Mouse (Mus musculus): ENCODE measurements at regions not wholly inside any gene's neighbourhood (a gene's known extent, or its start where the extent isn't known, plus 50 kb on each side); places are given as distances from the start of the nearest gene placed in this dataset.

DNA sequence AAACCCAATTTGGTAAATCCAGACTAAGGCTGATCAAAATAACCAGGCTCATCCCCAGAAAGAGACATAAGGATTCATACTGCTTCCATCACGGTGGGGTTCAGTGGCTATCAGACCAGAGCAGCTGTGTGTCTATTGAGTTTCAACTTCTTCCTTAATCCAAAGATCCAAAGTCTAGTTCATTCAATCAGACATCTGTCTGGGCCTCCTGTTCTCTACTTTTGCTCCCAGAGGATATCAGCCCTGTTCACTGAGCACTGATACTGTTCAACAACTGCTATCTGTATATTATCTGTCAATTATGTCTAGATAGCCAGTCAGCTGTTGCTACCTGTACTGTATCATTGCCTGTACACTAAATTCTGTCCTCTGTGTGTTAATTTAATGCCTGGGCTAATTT lies 179.0 kb downstream of the Lrrn1 start:
- DNase-seq (no peak), ATAC-seq (ENCODE audit: insufficient read depth) (no peak)
- WGBS: 86% methylated on average over 1 of the region's 1 CpGs
- no peak overlapping the region for H3K9ac ChIP-seq
- TF ChIP-seq CTCF (IDR thresholded peaks at IDR 0.05; ENCODE audit: low read depth): no peak
- H3K27me3 ChIP-seq (ENCODE audit: insufficient read depth, low read length): no peaks in the 10 kb centered on the region
- H3K4me3 ChIP-seq (ENCODE audit: low read depth, low read length): no peak overlapping the region
- H3K27ac ChIP-seq (ENCODE audit: low read depth): no peak overlapping the region
- H3K9me3 ChIP-seq (ENCODE audit: low read depth, low read length): no peaks in the 10 kb centered on the region
- H3K36me3 ChIP-seq (ENCODE audit: insufficient read depth): no peaks in the 10 kb centered on the region
- H3K4me2 ChIP-seq: no peak overlapping the region
- no peaks in the 10 kb centered on the region for H3K4me1 ChIP-seq (ENCODE audit: insufficient read depth)

GRCm38 (mm10) chr6:107710360-107710759 lies 180.8 kb downstream of the Lrrn1 start:
- no peaks in the 10 kb centered on the region for H3K36me3 ChIP-seq (ENCODE audit: insufficient read depth)
- H3K9me3 ChIP-seq (ENCODE audit: low read depth, low read length): no peaks in the 10 kb centered on the region
- TF ChIP-seq CTCF (IDR thresholded peaks at IDR 0.05; ENCODE audit: low read depth): peak; percentile 18; the same call in 1 of the 2 replicates
- no peak overlapping the region for H3K9ac ChIP-seq
- WGBS: 81% methylated on average over 5 of the region's 5 CpGs
- H3K27ac ChIP-seq (ENCODE audit: low read depth): no peak overlapping the region
- no peaks in the 10 kb centered on the region for H3K27me3 ChIP-seq (ENCODE audit: insufficient read depth, low read length)
- no peaks in the 10 kb centered on the region for H3K4me1 ChIP-seq (ENCODE audit: insufficient read depth)
- no peak overlapping the region for H3K4me2 ChIP-seq
- DNase-seq (no peak), ATAC-seq (ENCODE audit: insufficient read depth) (no peak)
- H3K4me3 ChIP-seq (ENCODE audit: low read depth, low read length): no peak overlapping the region

GRCm38 (mm10) chr6:107711181-107712087 lies 181.9 kb downstream of the Lrrn1 start:
- no peak for ATAC-seq (ENCODE audit: insufficient read depth)
- H3K36me3 ChIP-seq (ENCODE audit: insufficient read depth): no peaks in the 10 kb centered on the region
- no peaks in the 10 kb centered on the region for H3K9me3 ChIP-seq (ENCODE audit: low read depth, low read length)
- no peaks in the 10 kb centered on the region for H3K27me3 ChIP-seq (ENCODE audit: insufficient read depth, low read length)
- H3K27ac ChIP-seq (ENCODE audit: low read depth): no peak overlapping the region
- TF ChIP-seq CTCF (IDR thresholded peaks at IDR 0.05; ENCODE audit: low read depth): no peak
- no peaks in the 10 kb centered on the region for H3K4me1 ChIP-seq (ENCODE audit: insufficient read depth)
- H3K9ac ChIP-seq: no peak overlapping the region
- peak; percentile 13 for DNase-seq
- 48% methylated on average over 22 of the region's 22 CpGs for WGBS
- no peak overlapping the region for H3K4me2 ChIP-seq
- H3K4me3 ChIP-seq (ENCODE audit: low read depth, low read length): no peak overlapping the region

DNA sequence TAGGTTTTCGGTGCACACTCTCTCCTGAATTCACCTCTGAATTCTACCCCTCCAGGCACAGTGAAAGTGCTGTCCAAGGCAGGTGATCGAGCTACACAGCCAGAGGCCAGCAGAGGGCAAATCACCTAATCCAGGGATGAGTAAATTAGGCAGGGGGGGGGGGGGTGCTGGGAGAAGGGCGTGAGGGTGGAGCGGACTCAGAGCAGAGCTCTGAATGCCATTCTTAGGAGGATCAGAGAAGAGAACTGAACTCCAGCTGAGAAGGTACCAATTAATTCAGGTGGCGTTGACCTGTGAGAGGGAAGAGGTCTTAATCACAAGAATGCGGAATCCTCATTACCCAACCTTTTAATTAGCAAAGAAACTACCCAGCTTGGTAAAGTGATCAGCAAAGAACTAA lies 183.5 kb downstream of the Lrrn1 start:
- no peak overlapping the region for H3K27ac ChIP-seq (ENCODE audit: low read depth)
- no peaks in the 10 kb centered on the region for H3K27me3 ChIP-seq (ENCODE audit: insufficient read depth, low read length)
- H3K9ac ChIP-seq: no peak overlapping the region
- no peak overlapping the region for H3K4me2 ChIP-seq
- no peaks in the 10 kb centered on the region for H3K9me3 ChIP-seq (ENCODE audit: low read depth, low read length)
- DNase-seq: no peak
- H3K4me3 ChIP-seq (ENCODE audit: low read depth, low read length): no peak overlapping the region
- no peaks in the 10 kb centered on the region for H3K36me3 ChIP-seq (ENCODE audit: insufficient read depth)
- 31% methylated on average over 5 of the region's 6 CpGs for WGBS
- ATAC-seq (ENCODE audit: insufficient read depth): no peak
- H3K4me1 ChIP-seq (ENCODE audit: insufficient read depth): no peaks in the 10 kb centered on the region
- no peak for TF ChIP-seq CTCF (IDR thresholded peaks at IDR 0.05; ENCODE audit: low read depth)

DNA sequence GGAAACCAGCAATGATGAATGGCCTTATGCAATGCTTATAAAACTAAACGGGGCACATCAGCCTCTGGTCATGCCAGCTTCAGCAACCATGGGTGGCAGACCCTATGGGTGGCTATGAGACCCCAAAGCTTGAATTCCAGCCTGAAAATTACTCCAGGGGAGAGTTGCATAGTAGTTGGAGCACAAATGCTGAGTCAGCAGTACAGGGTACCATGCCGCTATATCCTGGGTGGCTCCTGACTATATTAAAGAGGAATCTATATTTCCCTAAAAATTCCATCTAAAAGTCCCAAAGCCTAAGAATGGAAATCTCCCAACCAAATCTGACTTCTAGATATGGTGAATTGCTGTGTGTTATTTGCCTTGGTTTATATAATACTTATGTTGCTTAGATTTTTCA lies 187.6 kb downstream of the Lrrn1 start:
- H3K36me3 ChIP-seq (ENCODE audit: insufficient read depth): no peaks in the 10 kb centered on the region
- no peak for DNase-seq
- no peak overlapping the region for H3K27ac ChIP-seq (ENCODE audit: low read depth)
- TF ChIP-seq CTCF (IDR thresholded peaks at IDR 0.05; ENCODE audit: low read depth): no peak
- no peaks in the 10 kb centered on the region for H3K4me1 ChIP-seq (ENCODE audit: insufficient read depth)
- no peak overlapping the region for H3K4me2 ChIP-seq
- no peak overlapping the region for H3K4me3 ChIP-seq (ENCODE audit: low read depth, low read length)
- H3K9me3 ChIP-seq (ENCODE audit: low read depth, low read length): no peaks in the 10 kb centered on the region
- WGBS: 87% methylated on average over 2 of the region's 2 CpGs
- H3K27me3 ChIP-seq (ENCODE audit: insufficient read depth, low read length): no peaks in the 10 kb centered on the region
- no peak for ATAC-seq (ENCODE audit: insufficient read depth)
- H3K9ac ChIP-seq: no peak overlapping the region

DNA sequence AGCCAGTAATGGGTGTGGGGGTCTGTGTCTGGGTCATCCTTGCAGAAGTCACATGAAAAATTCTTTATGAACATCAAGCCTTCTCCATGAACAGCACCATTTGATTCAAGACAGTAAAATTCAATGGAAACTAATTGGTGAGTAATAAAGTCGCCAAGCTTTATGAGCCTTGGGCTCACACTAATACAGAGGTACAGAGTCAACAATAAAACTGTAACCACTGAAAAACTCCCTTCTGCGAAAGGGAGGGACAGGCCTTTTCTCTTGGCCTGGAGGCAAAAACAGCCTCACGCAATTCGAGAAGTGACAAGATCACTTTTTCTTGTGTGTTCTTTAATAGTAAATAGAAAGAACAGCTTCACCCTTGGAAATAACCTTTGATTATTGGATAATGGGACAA lies 200.7 kb downstream of the Lrrn1 start:
- H3K27ac ChIP-seq (ENCODE audit: low read depth): no peak overlapping the region
- no peak for TF ChIP-seq CTCF (IDR thresholded peaks at IDR 0.05; ENCODE audit: low read depth)
- no peak overlapping the region for H3K4me2 ChIP-seq
- 81% methylated on average over 4 of the region's 4 CpGs for WGBS
- H3K4me1 ChIP-seq (ENCODE audit: insufficient read depth): no peaks in the 10 kb centered on the region
- no peaks in the 10 kb centered on the region for H3K9me3 ChIP-seq (ENCODE audit: low read depth, low read length)
- DNase-seq: no peak
- no peak for ATAC-seq (ENCODE audit: insufficient read depth)
- no peaks in the 10 kb centered on the region for H3K27me3 ChIP-seq (ENCODE audit: insufficient read depth, low read length)
- no peak overlapping the region for H3K9ac ChIP-seq
- no peak overlapping the region for H3K4me3 ChIP-seq (ENCODE audit: low read depth, low read length)
- H3K36me3 ChIP-seq (ENCODE audit: insufficient read depth): no peaks in the 10 kb centered on the region

GRCm38 (mm10) chr6:107734773-107735172 lies 205.2 kb downstream of the Lrrn1 start:
- WGBS: 77% methylated on average over 1 of the region's 1 CpGs
- Histone ChIP-seq H3K9ac (no peak overlapping the region), H3K27ac (ENCODE audit: low read depth) (no peak overlapping the region), H3K4me1 (ENCODE audit: insufficient read depth) (no peaks in the 10 kb centered on the region), H3K9me3 (ENCODE audit: low read depth, low read length) (no peaks in the 10 kb centered on the region), H3K4me3 (ENCODE audit: low read depth, low read length) (no peak overlapping the region), H3K4me2 (no peak overlapping the region), H3K36me3 (ENCODE audit: insufficient read depth) (no peaks in the 10 kb centered on the region), H3K27me3 (ENCODE audit: insufficient read depth, low read length) (no peaks in the 10 kb centered on the region)
- no peak for DNase-seq
- no peak for ATAC-seq (ENCODE audit: insufficient read depth)
- TF ChIP-seq CTCF (IDR thresholded peaks at IDR 0.05; ENCODE audit: low read depth): no peak
